Mouse (Mus musculus): ENCODE measurements around the gene Mlh1.

GRCm38 (mm10) chr9:111272356-111272755 is 765 bp upstream of the Mlh1 start:
- TF ChIP-seq CTCF (IDR thresholded peaks at IDR 0.05; ENCODE audit: insufficient read depth, low read depth, low read length) (no peak), POLR2A (IDR thresholded peaks at IDR 0.05; ENCODE audit: insufficient read depth, low read depth, low read length) (no peak)

Measured in olfactory bulb, adult 2 months (tissue).